Mouse (Mus musculus): ENCODE measurements around the gene Cfap299.
A peak's percentile ranks its signal among the peaks of the same experiment; 100 is the strongest.
"Not testable (repeated sequence)": the region's sequence is repeated elsewhere in the genome, so short reads cannot be mapped to it uniquely, and the experiment has no call there.

Cfap299 gene

DNA sequence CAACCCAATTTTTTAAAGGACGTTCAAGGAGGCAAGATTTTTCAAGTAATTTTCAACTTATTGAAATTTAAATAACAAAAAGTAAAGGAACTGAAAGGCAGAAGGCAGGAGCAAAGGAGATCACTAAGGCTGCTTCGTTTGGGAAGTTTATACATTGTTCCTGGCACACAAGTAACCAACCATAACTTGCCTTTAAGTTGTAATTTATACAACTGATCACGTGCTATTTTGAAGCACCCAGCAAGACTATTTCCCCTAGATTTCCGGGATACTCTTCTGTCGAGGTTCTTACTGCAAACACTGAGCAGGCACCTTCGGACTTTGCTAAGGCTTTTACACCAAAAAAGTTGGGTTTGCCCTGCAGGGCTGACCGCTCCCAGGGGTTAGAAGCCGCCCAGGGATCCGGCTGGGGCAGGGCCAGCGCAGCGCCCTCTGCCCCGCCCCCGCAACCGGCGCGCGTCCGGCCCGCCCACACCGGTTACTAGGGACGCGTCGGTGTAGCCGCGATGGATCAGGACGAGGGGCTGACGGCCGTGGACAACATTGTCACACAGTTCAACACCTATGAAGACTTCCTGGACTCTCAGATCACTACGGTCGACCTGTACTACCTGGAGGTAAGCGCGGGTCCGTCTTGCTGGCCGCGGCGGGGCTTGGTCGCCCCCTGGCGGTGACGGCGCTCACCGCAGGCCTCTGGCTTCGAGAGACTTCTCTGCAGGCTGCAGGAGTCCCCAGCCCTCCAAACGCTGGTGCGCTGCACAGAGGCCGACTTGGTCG is at the start of gene Cfap299:
Cfap299 (plus strand) TSS at position 457 of the 777 bp plus-strand sequence.
- DNase-seq, result peak; percentile 79 to 91

- no peak for DNase-seq
Measured at GRCm38 (mm10) chr5:98281993-98282392, 47.1 kb upstream of the Cfap299 start.

DNA sequence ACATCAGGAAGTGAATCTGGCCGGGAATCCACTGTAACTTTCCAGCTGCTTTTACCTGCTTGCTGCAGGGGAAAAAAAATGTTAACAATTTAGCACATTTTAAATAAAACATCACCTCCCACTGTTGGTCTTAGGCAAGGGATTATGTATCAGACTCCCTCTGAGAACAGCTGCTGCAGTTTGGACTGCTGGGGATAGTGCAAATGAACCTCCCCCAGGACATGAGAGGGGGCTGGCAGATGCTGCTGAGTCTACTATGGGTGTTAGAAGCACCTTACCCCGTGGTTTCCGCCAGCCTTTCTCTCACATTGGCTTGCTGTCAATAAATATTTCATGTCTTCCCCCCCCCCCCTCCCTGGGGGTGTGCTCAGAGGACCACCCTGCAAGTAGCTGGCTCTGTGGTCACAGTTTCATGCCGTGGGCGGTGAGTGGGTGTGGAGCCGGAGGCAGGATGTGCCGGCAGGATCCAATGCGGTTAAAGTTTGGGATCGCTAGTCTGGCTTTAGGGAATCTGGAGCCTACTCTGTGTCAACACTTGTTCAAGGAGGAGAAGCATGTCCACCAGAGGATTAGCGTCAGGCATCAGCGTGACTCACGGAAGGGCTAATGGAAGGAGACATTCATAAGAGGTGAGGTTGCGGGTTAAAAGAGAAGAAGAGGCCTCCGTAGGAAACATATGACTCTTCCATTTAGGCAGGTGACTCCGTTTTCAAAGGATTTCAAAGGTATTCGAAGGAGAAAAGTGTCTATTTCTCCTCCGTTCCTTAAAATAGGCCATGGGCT is 45.2 kb upstream of the Cfap299 start:
- no peak for DNase-seq

DNA sequence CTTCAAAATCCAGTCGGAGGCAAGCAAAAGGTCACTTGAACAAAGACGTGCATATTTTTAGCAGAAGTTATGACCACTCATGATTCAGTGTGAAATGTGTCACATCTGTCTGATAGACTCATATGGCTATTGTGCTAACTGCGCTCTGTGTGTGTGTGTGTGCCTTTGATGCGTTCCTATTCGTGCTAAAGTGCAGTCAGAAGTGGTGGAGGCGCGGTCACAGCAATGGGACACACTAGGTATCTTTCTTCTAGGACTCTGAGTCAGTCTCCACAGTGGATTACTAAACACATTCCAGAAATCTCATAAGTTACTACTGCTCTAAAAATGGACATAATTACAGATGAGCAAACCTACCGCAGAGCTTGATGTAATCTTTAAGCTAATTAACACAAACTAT is 38.5 kb upstream of the Cfap299 start:
- no peak for DNase-seq

DNA sequence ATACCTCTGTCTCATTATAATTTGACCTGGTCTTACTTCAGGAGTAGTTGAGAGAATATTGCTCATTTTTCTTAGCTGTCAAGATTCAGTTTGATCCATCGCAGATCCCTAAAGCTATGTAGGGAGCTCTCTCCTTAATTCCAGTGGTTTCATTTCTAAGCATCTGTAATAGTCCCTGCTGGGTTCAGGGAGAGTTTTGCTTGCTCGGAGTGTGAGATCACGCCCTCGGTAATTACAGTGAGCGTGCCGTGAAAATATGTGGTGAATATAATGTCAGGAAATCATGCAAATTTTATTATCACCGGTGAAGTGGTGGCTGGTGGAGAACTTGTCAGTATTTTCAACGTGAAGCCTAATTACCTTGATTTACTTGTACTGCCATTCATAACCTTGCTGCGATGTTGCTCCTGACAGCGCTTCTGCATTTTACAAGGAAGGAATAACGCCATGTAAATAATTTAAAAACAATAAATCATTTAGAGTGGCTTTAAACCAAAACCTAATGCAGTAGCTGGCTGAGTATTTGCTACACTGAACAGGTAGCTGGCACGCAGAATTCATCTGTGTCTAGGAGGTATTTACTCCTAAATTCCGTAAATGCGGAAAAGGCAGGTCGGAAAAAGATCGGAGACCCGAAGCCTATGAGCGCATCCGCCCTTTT is 36.6 kb upstream of the Cfap299 start:
- no peak for DNase-seq

GRCm38 (mm10) chr5:98293049-98293715 is 35.9 kb upstream of the Cfap299 start:
- DNase-seq, result no peak

DNA sequence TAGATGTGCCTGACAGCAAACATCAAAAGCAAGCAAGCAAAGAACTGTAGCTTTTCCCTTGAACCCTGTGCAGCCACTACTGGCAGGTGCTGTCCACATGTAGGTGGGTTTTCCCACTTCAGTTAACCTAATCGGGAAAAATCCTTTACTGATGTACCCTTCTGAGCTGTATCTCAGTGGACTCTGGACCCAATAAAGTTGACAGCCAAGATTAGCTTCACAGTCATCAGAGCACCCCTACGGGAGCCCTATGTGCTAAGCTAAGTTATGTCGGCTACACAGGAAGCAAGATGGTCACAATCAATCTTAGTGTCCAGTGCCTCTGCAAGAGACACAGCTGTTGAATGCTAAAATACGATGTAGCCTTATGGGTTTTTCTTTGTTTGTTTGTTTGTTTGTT is 29.0 kb upstream of the Cfap299 start:
- DNase-seq, result no peak

- no peak for DNase-seq
Measured at GRCm38 (mm10) chr5:98305673-98306072, 23.4 kb upstream of the Cfap299 start.

DNA sequence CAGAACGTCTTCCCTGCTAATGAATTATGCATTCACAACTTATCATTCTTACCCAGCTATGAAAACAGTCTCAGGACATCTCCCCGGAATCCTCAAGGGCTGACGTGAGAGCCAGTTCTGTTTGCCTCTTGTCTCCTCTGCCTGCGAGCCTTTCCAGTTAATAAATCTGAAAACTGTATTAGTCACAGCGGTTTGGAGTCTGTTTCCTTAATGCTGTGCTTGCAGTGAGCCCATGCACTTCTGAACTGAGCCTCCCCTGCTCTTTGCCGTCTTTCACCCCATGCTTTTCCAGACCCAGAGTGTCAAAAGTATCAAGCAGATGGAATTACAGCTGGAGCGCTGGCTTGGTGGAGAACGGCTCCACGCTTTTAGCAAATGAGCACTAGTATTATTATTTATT is 22.6 kb upstream of the Cfap299 start:
- no peak for DNase-seq

- DNase-seq, result no peak
Measured at GRCm38 (mm10) chr5:98326625-98327024, 2.5 kb upstream of the Cfap299 start.

DNA sequence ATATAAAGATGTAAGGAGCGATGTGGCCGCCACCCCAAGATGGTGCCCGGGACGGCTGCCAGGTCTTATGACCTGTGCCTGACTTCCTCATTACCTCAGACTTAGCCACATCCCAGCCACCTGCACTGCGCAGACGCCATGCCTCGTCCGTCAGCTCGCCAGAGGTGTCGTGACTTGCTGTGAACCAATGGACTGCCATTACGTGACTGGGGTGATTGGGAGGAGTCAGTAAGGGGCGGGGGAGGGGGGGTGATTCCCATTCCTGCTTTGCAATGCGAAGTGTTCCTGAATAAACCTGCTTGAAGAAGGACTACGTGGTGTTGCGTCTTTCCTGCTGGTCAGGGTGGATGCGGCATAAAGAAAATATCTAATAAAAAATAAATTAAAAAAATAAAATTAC is 14.6 kb downstream of the Cfap299 start:
- not testable (repeated sequence) for DNase-seq

DNA sequence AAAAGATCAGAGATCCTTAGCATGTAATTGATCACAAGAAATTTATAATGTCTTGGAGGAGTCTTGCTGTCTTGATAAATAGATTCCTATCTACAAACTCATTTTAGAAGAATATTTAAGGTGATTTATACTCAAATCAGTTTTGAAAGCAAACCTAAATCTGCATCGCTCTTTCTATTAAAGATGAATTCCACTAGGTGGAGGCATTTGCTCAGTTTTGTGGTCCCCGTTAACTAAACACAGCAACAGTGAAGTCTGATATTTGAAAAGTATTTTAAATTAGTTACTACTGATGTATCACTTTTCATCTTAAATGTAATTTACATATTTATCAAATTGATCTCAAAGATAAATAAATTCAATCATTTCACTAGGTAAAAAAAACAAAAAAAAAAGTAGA is 15.5 kb downstream of the Cfap299 start:
- no peak for DNase-seq

GRCm38 (mm10) chr5:98346067-98346466 is 17.0 kb downstream of the Cfap299 start:
- peak in 1 of 2 experiments; percentile 8 for DNase-seq

DNA sequence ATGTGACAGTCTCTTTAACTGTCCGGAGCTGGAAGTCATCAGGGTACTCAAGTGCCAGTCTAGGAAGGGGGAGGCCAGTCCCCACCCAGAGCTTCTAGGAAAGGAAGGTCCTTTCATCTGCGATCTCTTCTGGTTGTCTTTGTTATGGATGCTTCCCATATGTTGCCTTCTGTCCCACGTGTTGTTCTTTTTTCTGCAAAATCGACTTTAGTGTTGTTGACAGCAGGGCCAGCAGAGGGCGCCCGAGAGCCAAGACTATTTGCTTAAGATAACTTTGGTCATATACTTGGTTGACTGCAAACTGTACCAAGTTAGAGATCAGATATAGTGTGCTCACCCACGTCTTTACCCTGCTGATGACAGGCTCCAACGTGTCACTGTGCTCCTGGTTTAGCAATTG is 19.5 kb downstream of the Cfap299 start:
- peak; percentile 48 to 86 for DNase-seq

DNA sequence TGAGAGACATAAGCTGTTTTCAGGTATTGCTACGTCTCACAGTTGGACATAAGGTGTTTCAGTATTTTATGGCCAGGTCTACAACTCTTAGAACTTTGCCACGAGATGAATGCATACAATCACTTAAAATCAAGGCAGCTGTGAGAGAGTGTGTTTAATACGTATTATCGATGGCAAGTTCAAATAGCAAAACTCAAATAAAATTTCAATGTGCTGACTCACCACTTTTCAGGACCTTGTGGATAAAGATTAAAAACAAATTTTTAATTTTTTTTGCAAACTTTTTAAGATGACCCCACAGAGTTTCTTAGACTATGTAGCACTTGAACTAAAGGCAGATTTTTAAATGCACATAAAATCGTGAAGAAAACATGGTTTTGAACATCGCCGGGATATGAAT is 30.8 kb downstream of the Cfap299 start:
- DNase-seq, result no peak

GRCm38 (mm10) chr5:98360792-98361419 is 31.8 kb downstream of the Cfap299 start:
- no peak for DNase-seq

DNA sequence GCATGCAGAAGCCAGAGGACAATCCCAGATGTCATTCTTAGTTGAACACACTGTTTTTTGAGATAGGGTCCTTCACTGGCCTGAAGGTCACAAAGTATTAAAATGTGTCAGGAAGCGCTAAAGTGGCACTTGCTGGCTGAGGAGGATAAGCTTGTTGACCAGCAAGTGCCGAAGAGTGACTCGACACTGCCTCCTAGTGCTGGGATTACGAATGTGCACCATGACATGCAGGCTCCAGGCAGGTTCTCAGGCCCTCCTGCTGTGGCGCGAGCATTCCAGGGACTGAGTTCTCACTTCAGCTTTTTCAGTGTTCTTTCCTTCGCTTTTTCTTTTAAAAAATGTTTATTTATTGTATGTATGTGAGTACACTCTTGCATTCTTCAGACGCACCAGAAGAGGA is 34.3 kb downstream of the Cfap299 start:
- no peak for DNase-seq

GRCm38 (mm10) chr5:98365340-98365739 is 36.2 kb downstream of the Cfap299 start:
- no peak for DNase-seq

DNA sequence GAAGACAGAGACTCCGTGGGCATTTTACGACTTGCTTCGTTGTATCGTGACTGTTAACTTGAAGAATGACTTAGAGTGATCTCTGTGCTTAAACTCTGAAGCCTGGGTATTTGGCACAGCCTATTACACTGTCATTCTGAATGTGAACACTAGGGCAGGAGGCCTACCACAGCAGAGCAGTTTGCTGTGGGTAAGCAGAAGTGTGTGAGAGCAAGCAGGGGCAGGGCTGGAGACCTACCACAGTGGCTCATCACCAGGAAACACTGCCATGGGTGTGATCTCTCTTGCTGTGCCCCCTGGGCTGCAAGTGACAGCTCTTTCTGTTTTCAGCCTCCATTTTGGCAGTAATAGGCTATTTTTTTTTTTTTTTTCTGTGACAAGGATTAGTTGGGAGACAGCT is 39.7 kb downstream of the Cfap299 start:
- no peak for DNase-seq

- no peak for DNase-seq
Measured at GRCm38 (mm10) chr5:98369426-98369825, 40.3 kb downstream of the Cfap299 start.

- DNase-seq, result peak in 1 of 2 experiments; percentile 2
Measured at GRCm38 (mm10) chr5:98376058-98376798, 47.1 kb downstream of the Cfap299 start.

- no peak for DNase-seq
Measured at GRCm38 (mm10) chr5:98376799-98377090, 47.6 kb downstream of the Cfap299 start.
